Mouse (Mus musculus): ENCODE measurements around the gene Recql. TPM values are rescaled to one million over a fixed set of nuclear protein-coding genes. Genes with fewer than 3 reads are reported as not detected.

The Recql gene
- total RNA-seq, 2 experiments from 2014 or later, result 43.0 to 53.8 TPM

Other genes with a start within 250 kb of the Recql start
- gene Slco1a6, start 178.6 kb downstream of the Recql start, total RNA-seq (2015), result not detected in 2 replicates
- gene Slco1a6, start 178.6 kb downstream of the Recql start, total RNA-seq (2017), result not detected in 2 replicates
- not detected in 2 replicates for gene Iapp, start 88.7 kb downstream of the Recql start, total RNA-seq (2015)
- not detected in 2 replicates for gene Iapp, start 88.7 kb downstream of the Recql start, total RNA-seq (2017)
- gene Slco1a5, start 64.1 kb downstream of the Recql start, total RNA-seq (2015), result not detected in 2 replicates
- gene Slco1a5, start 64.1 kb downstream of the Recql start, total RNA-seq (2017), result not detected in 2 replicates
- 11.1 and 11.3 TPM in 2 replicates for gene Pyroxd1, start 41.4 kb downstream of the Recql start, total RNA-seq (2015)
- 11.9 and 16.1 TPM in 2 replicates for gene Pyroxd1, start 41.4 kb downstream of the Recql start, total RNA-seq (2017)
- gene Golt1b, start 134 bp upstream of the Recql start, total RNA-seq (2015), result 32.4 and 36.8 TPM in 2 replicates
- 33.1 and 40.1 TPM in 2 replicates for gene Golt1b, start 134 bp upstream of the Recql start, total RNA-seq (2017)
- gene Spx, start 26.4 kb upstream of the Recql start, total RNA-seq (2015), result not detected in 2 replicates
- not detected in 2 replicates for gene Spx, start 26.4 kb upstream of the Recql start, total RNA-seq (2017)
- not detected in 2 replicates for gene Gys2, start 86.0 kb upstream of the Recql start, total RNA-seq (2015)
- not detected in 2 replicates for gene Gys2, start 86.0 kb upstream of the Recql start, total RNA-seq (2017)
- gene Ldhb, start 120.9 kb upstream of the Recql start, total RNA-seq (2015), result 66.8 and 67.4 TPM in 2 replicates
- 40.4 and 42.0 TPM in 2 replicates for gene Ldhb, start 120.9 kb upstream of the Recql start, total RNA-seq (2017)
- gene Kcnj8, start 184.5 kb upstream of the Recql start, total RNA-seq (2015), result 0.05 TPM in 1 of 2 replicates, not detected in the other
- gene Kcnj8, start 184.5 kb upstream of the Recql start, total RNA-seq (2017), result not detected in 2 replicates